Mouse (Mus musculus): ENCODE data around the gene Spaca4. TPM values are rescaled to one million over a fixed set of nuclear protein-coding genes. Genes with fewer than 3 reads are reported as not detected.

Gene Spaca4
- total and polyA plus RNA-seq, 3 experiments = not detected

DNA sequence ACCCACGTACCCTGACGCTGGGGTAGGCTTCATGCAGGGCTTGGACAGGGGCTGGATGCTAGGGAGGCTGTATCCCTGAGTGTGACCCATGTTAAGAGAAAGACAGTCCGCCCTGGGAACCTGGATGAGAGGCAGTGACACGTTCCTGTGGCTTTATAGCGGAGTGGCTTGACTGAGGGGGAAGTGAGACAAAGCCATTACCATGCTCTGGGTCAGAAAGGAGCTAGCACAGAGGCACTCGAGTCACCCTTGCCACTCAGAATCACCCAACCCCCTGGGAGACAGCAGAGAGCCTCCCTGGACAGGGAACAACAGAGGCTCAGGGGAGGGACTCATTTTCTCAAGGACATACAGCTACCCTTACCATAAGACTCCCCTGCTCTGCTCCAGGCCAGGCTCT, 36.5 kb downstream of the Spaca4 start:
- in situ Hi-C loops (cut with MboI; ENCODE audit: low pct_ligation_motif_present, low pct_unique_long_range_greater_than_20kb, low sequenced_read_pairs) = loop anchor here (10.0 kb wide), 1 partner anchor 224 kb away; the partner anchor contains the start of gene Bax
- Histone ChIP-seq H3K4me3 (replicated peaks in 1 of 3; ENCODE audit: low read depth in 2 of 3, low read length in 2 of 3, poor library complexity in 1 of 3) (no peak overlapping the region), H3K4me1 (ENCODE audit: control insufficient read depth in 1 of 2, insufficient read depth in 2 of 2) (peaks cover 24 to 68% of the 10 kb centered on the region in 2 experiments), H3K36me3 (replicated peaks in 1 of 2; ENCODE audit: control insufficient read depth in 1 of 2, insufficient read depth in 1 of 2, low read length in 1 of 2) (no peaks in the 10 kb centered on the region), H3K27ac (ENCODE audit: insufficient read depth, low read depth) (no peak overlapping the region), H3K27me3 (replicated peaks) (no peaks in the 10 kb centered on the region), H3K9ac (ENCODE audit: insufficient read depth, low read depth) (no peak overlapping the region), H3K79me2 (replicated peaks; ENCODE audit: control insufficient read depth, extremely low read depth, insufficient read depth, poor library complexity, severe bottlenecking) (no peaks in the 10 kb centered on the region), H3K4me2 (ENCODE audit: insufficient read depth, low read depth, poor library complexity, severe bottlenecking) (no peak overlapping the region), H3K9me3 (replicated peaks; ENCODE audit: low read length) (no peaks in the 10 kb centered on the region)
- no peak for DNase-seq (ENCODE audit: extremely low read depth)
- dilution Hi-C loops (cut with MboI; ENCODE audit: extremely low pct_ligation_motif_present, extremely low pct_unique_long_range_greater_than_20kb, low sequenced_read_pairs) = no loop called here
- TF ChIP-seq EP300 (IDR thresholded peaks at IDR 0.05; ENCODE audit: low read length) = no peak
- 0 out of 2 replicates have a peak, but pooled peaks have one; percentile 8 for TF ChIP-seq BHLHE40 (IDR thresholded peaks at IDR 0.05; ENCODE audit: low read depth, low read length)

DNA sequence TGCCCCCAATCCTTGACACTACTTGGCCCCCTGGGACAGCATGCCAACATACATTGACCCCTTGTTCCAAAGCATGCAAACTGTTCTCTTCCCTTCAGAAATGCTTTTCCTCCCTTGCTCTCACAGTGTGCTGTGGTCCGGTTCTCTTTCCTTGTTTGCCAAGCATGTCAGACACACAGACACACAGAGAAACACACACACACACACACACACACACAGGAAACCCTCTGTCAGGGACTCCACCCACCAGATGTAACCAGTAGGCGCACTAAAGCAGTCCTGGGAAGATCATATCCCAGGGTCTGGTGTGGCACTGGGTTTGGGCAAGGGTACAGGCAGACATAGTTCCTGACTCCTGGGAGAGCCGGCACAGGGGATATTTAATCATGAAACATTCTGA, 38.8 kb downstream of the Spaca4 start:
- Histone ChIP-seq H3K79me2 (replicated peaks; ENCODE audit: control insufficient read depth, extremely low read depth, insufficient read depth, poor library complexity, severe bottlenecking) (no peaks in the 10 kb centered on the region), H3K36me3 (replicated peaks in 1 of 2; ENCODE audit: control insufficient read depth in 1 of 2, insufficient read depth in 1 of 2, low read length in 1 of 2) (no peaks in the 10 kb centered on the region), H3K4me3 (replicated peaks in 1 of 3; ENCODE audit: low read depth in 2 of 3, low read length in 2 of 3, poor library complexity in 1 of 3) (no peak overlapping the region), H3K4me1 (ENCODE audit: control insufficient read depth in 1 of 2, insufficient read depth in 2 of 2) (peaks cover 39 to 84% of the 10 kb centered on the region in 2 experiments), H3K27me3 (replicated peaks) (no peaks in the 10 kb centered on the region), H3K9me3 (replicated peaks; ENCODE audit: low read length) (no peaks in the 10 kb centered on the region), H3K4me2 (ENCODE audit: insufficient read depth, low read depth, poor library complexity, severe bottlenecking) (no peak overlapping the region), H3K27ac (ENCODE audit: insufficient read depth, low read depth) (no peak overlapping the region), H3K9ac (ENCODE audit: insufficient read depth, low read depth) (no peak overlapping the region)
- in situ Hi-C loops (cut with MboI; ENCODE audit: low pct_ligation_motif_present, low pct_unique_long_range_greater_than_20kb, low sequenced_read_pairs) = loop anchor here (10.0 kb wide), 1 partner anchor 222 kb away; the partner anchor contains the start of gene Bax
- no peak for DNase-seq (ENCODE audit: extremely low read depth)
- dilution Hi-C loops (cut with MboI; ENCODE audit: extremely low pct_ligation_motif_present, extremely low pct_unique_long_range_greater_than_20kb, low sequenced_read_pairs) = no loop called here
- TF ChIP-seq IRF4 (IDR thresholded peaks at IDR 0.05; ENCODE audit: low read depth, low read length) = no peak
- TF ChIP-seq TCF12 (IDR thresholded peaks at IDR 0.05; ENCODE audit: low read depth, low read length) = no peak
- no peak for TF ChIP-seq MAFK (IDR thresholded peaks at IDR 0.05; ENCODE audit: insufficient replicate concordance, low read length)
- TF ChIP-seq KAT2A (IDR thresholded peaks at IDR 0.05; ENCODE audit: insufficient replicate concordance, low read length) = no peak
- no peak for TF ChIP-seq MAZ (IDR thresholded peaks at IDR 0.05; ENCODE audit: low read depth, low read length)
- no peak for TF ChIP-seq EP300 (IDR thresholded peaks at IDR 0.05; ENCODE audit: low read length)
- no peak for TF ChIP-seq JUND (conservative IDR thresholded peaks at IDR 0.05; ENCODE audit: low read depth, low read length)
- no peak for TF ChIP-seq CHD2 (IDR thresholded peaks at IDR 0.05; ENCODE audit: low read length)
- TF ChIP-seq ZMIZ1 (IDR thresholded peaks at IDR 0.05; ENCODE audit: low read depth, low read length) = no peak
- no peak for TF ChIP-seq SMC3 (IDR thresholded peaks at IDR 0.05; ENCODE audit: low read depth, low read length)
- no peak for TF ChIP-seq MEF2A (IDR thresholded peaks at IDR 0.05; ENCODE audit: borderline replicate concordance, low read depth, low read length)
- no peak for TF ChIP-seq POLR2AphosphoS2 (IDR thresholded peaks at IDR 0.05; ENCODE audit: low read depth, low read length)
- TF ChIP-seq UBTF (IDR thresholded peaks at IDR 0.05; ENCODE audit: low read depth, low read length) = no peak
- TF ChIP-seq USF1 (IDR thresholded peaks at IDR 0.05; ENCODE audit: low read depth, low read length) = no peak
- TF ChIP-seq TBP (conservative IDR thresholded peaks at IDR 0.05; ENCODE audit: low read depth, low read length) = no peak
- no peak for TF ChIP-seq POLR2A (IDR thresholded peaks at IDR 0.05; ENCODE audit: low read depth, low read length)
- no peak for TF ChIP-seq ZC3H11A (IDR thresholded peaks at IDR 0.05; ENCODE audit: low read depth, low read length)
- TF ChIP-seq MYC (IDR thresholded peaks at IDR 0.05; ENCODE audit: low read depth, low read length) = no peak
- TF ChIP-seq MAX (IDR thresholded peaks at IDR 0.05; ENCODE audit: low read length) = no peak

All from CH12.LX (cell line).